ENCODE assay signal across 23 mouse cellular contexts in genomic region chr6:36980475-36980874, GRCm38 (mm10).
A peak's percentile ranks its signal among the peaks of the same experiment; 100 is the strongest.
DNase-seq lines count a peak whose midpoint lies in the region; ATAC-seq and TF ChIP-seq lines count a peak whose summit lies in the region.
"Had no signal": no experiment of that assay in that cellular context is flagged by ENCODE, and none has a peak within 500 bp of the region (broad histone marks: within the 10 kb centered on the region; RNA-seq: fewer than 3 reads in every experiment).

No protein-coding gene starts in this region.

- no peaks in the 10 kb centered on the region for H3K9me3 ChIP-seq in heart, embryonic 13.5 days
- no peaks in the 10 kb centered on the region for H3K9me3 ChIP-seq in heart, postnatal 0 days (replicated peaks; ENCODE audit: control insufficient read depth, low read length)
- H3K9me3 ChIP-seq: forebrain, embryonic 10.5 days; forebrain, embryonic 13.5 days; hindbrain, embryonic 12.5 days; hindbrain, embryonic 15.5 days had no signal

- no peak for ATAC-seq in heart, embryonic 13.5 days (ENCODE audit: extremely low read depth, insufficient number of reproducible peaks, low FRiP score, low TSS enrichment)
- no peak for ATAC-seq in heart, postnatal 0 days (ENCODE audit: insufficient read depth, low read depth)
- ATAC-seq: forebrain, embryonic 13.5 days; forebrain, postnatal 0 days; intestine, postnatal 0 days; Patski had no signal

- DNase-seq in heart, adult 11 months = peak; percentile 94
- no peak for DNase-seq in heart, postnatal 14 days
- DNase-seq in heart, postnatal 25 days (ENCODE audit: low spot score) = no peak
- DNase-seq in heart, postnatal 0 days (ENCODE audit: low spot score) = no peak
- no peak for DNase-seq in heart, postnatal 36 days
- peak; percentile 10 to 15 for DNase-seq in heart, postnatal 10 days
- DNase-seq in cerebellum, adult 11-12 months = no peak
- DNase-seq: adrenal gland, postnatal 10 days; adrenal gland, postnatal 36 days; cerebellum, adult 8-10 months; cerebellum, postnatal 10 days; cerebellum, postnatal 36 days; forebrain, postnatal 0 days; gastrocnemius, adult 2 months; gastrocnemius, postnatal 14 days; kidney, adult 2 months had no signal

- no peak overlapping the region for H3K4me3 ChIP-seq in heart, embryonic 13.5 days
- H3K4me3 ChIP-seq in heart, postnatal 0 days (ENCODE audit: low read depth, low read length) = no peak overlapping the region
- H3K4me3 ChIP-seq: forebrain, embryonic 10.5 days; forebrain, embryonic 13.5 days; gastrocnemius, adult 2 months; hindbrain, embryonic 12.5 days; hindbrain, embryonic 15.5 days had no signal

- intact Hi-C loops in heart, postnatal 14 days (cut with DNase I) = loop anchor here (5.0 kb wide), 1 partner anchor 57 kb away; no protein-coding TSS in a partner anchor
- intact Hi-C loops in heart, postnatal 25 days (cut with DNase I) = no loop called here
- intact Hi-C loops in heart, postnatal 36 days (cut with DNase I) = no loop called here
- intact Hi-C loops in heart, postnatal 10 days (cut with DNase I) = loop anchor here (5.0 kb wide), 1 partner anchor 52 kb away; no protein-coding TSS in a partner anchor

- TF ChIP-seq CTCF in heart, postnatal 0 days (IDR thresholded peaks at IDR 0.05; ENCODE audit: low read depth) = no peak

- no peak overlapping the region for H3K9ac ChIP-seq in heart, embryonic 13.5 days
- H3K9ac ChIP-seq in heart, postnatal 0 days (replicated peaks; ENCODE audit: low read depth, low read length) = no peak overlapping the region
- H3K9ac ChIP-seq: forebrain, embryonic 13.5 days; forebrain, postnatal 0 days; hindbrain, embryonic 12.5 days; hindbrain, embryonic 15.5 days had no signal

- H3K27me3 ChIP-seq in heart, embryonic 13.5 days (replicated peaks) = no peaks in the 10 kb centered on the region
- H3K27me3 ChIP-seq in heart, postnatal 0 days (ENCODE audit: control insufficient read depth, insufficient read depth, low read length) = no peaks in the 10 kb centered on the region
- H3K27me3 ChIP-seq: forebrain, embryonic 13.5 days; hindbrain, embryonic 12.5 days; hindbrain, embryonic 15.5 days; Patski had no signal

- peak overlapping the region; percentile 6; the same call in 1 of the 2 replicates for H3K27ac ChIP-seq in heart, embryonic 13.5 days (replicated peaks)
- H3K27ac ChIP-seq in heart, postnatal 0 days (ENCODE audit: low read depth) = peak overlapping the region; percentile 3; the same call in 1 of the 2 replicates
- H3K27ac ChIP-seq: forebrain, embryonic 10.5 days; forebrain, embryonic 13.5 days; gastrocnemius, adult 2 months; hindbrain, embryonic 12.5 days; hindbrain, embryonic 15.5 days had no signal

- TF ChIP-seq EP300 in heart, postnatal 0 days (IDR thresholded peaks at IDR 0.05; ENCODE audit: low read depth) = no peak

- WGBS in heart, embryonic 13.5 days = 66% methylated on average over 5 of the region's 5 CpGs
- WGBS in heart, postnatal 0 days = 50% methylated on average over 5 of the region's 5 CpGs

- H3K36me3 ChIP-seq in heart, embryonic 13.5 days = no peaks in the 10 kb centered on the region
- H3K36me3 ChIP-seq in heart, postnatal 0 days (replicated peaks; ENCODE audit: control insufficient read depth, insufficient read depth, low read length) = no peaks in the 10 kb centered on the region
- H3K36me3 ChIP-seq: forebrain, embryonic 10.5 days; hindbrain, embryonic 12.5 days; hindbrain, embryonic 15.5 days had no signal

- H3K4me1 ChIP-seq in heart, embryonic 13.5 days = peaks cover 16% of the 10 kb centered on the region
- 0 out of 2 replicates have a peak, but pooled peaks cover 3% of the 10 kb centered on the region for H3K4me1 ChIP-seq in heart, postnatal 0 days (ENCODE audit: control insufficient read depth, insufficient read depth)
- H3K4me1 ChIP-seq: forebrain, embryonic 10.5 days; forebrain, embryonic 13.5 days; hindbrain, embryonic 12.5 days; hindbrain, embryonic 15.5 days had no signal

- H3K4me2 ChIP-seq in heart, embryonic 13.5 days = no peak overlapping the region
- H3K4me2 ChIP-seq in heart, postnatal 0 days (ENCODE audit: low read depth, low read length) = no peak overlapping the region
- H3K4me2 ChIP-seq: forebrain, embryonic 13.5 days; hindbrain, embryonic 12.5 days; hindbrain, embryonic 15.5 days had no signal

Comparison
In these comparisons a context has a peak if more than half of its experiments do, and no peak if none do; other contexts are left out.
1. DNase-seq: peak in heart, adult 11 months (single experiment) and heart, postnatal 10 days (2 of 2); none in heart, postnatal 14 days (0 of 2), heart, postnatal 25 days (single experiment), heart, postnatal 0 days (single experiment), heart, postnatal 36 days (0 of 2) and cerebellum, adult 11-12 months (single experiment).
2. intact Hi-C loops: an anchor here in heart, postnatal 14 days (5.0 kb wide) and heart, postnatal 10 days (5.0 kb wide); none called in heart, postnatal 25 days and heart, postnatal 36 days.